Mouse (Mus musculus): Measurements from ENCODE around the gene Eps8l3. TPM values are rescaled to one million over a fixed set of nuclear protein-coding genes. Genes with fewer than 3 reads are reported as not detected.

Eps8l3 gene
- total RNA-seq, 4 experiments from 2014 or later: not detected

Other genes with a start within 250 kb of the Eps8l3 start
- not detected for gene Gm10961, start 245.9 kb upstream of the Eps8l3 start, total RNA-seq (2022)
- gene Strip1, start 245.5 kb upstream of the Eps8l3 start, total RNA-seq (2022): 10 to 100 TPM; 68.0 to 82.8 (median 70.7) TPM
- 100 to 1,000 TPM; 302 to 352 (median 331) TPM for gene Ahcyl1, start 180.7 kb upstream of the Eps8l3 start, total RNA-seq (2022)
- gene Csf1, start 116.8 kb upstream of the Eps8l3 start, total RNA-seq (2022): 10 to 100 TPM; 24.9 to 58.2 (median 39.9) TPM
- 100 to 1,000 TPM; 226 to 282 (median 255) TPM for gene Gstm5, start 18.6 kb downstream of the Eps8l3 start, total RNA-seq (2022)
- gene Gstm7, start 54.6 kb downstream of the Eps8l3 start, total RNA-seq (2022): 100 to 1,000 TPM; 147 to 158 (median 155) TPM
- 10 to 100 TPM; 15.9 to 20.0 (median 17.4) TPM for gene Gstm6, start 66.5 kb downstream of the Eps8l3 start, total RNA-seq (2022)
- not detected for gene Gstm3, start 92.1 kb downstream of the Eps8l3 start, total RNA-seq (2022)
- 1 to 10 TPM; 3.1 to 5.0 (median 4.0) TPM for gene Gstm2, start 109.2 kb downstream of the Eps8l3 start, total RNA-seq (2022)
- 100 to 1,000 TPM; 329 to 421 (median 351) TPM for gene Gstm1, start 140.7 kb downstream of the Eps8l3 start, total RNA-seq (2022)
- 10 to 100 TPM; 11.1 to 14.4 (median 13.4) TPM for gene Gstm4, start 167.7 kb downstream of the Eps8l3 start, total RNA-seq (2022)
- gene Ampd2, start 209.4 kb downstream of the Eps8l3 start, total RNA-seq (2022): 10 to 100 TPM; 64.2 to 82.5 (median 74.0) TPM
- gene Gnat2, start 215.6 kb downstream of the Eps8l3 start, total RNA-seq (2022): under 1 TPM in 1 of 4 experiments, not detected in 3; 0.61 TPM